Mouse (Mus musculus): ENCODE measurements around the gene Ano2. TPM values are rescaled to one million over a fixed set of nuclear protein-coding genes. Genes with fewer than 3 reads are reported as not detected.

The Ano2 gene
- polyA plus RNA-seq (2015; fragmentation: Nextera tagmentation; extraction: Ambion mirVana), result 0.23 and 0.24 TPM in 2 replicates

GRCm38 (mm10) chr6:125690057-125690703, at the start of gene Ano2:
Ano2 (plus strand) TSS chr6:125690419.
- peak; percentile 87 for ATAC-seq
- Histone ChIP-seq H3K4me3 (replicated peaks) (peak within 1 kb of the TSS; percentile 37), H3K36me3 (no peaks in the 10 kb centered on the region), H3K27me3 (no peaks in the 10 kb centered on the region), H3K9me3 (no peaks in the 10 kb centered on the region), H3K4me2 (replicated peaks) (peak within 1 kb of the TSS; percentile 73), H3K9ac (replicated peaks) (peak within 1 kb of the TSS; percentile 53), H3K27ac (no peak within 1 kb of the TSS), H3K4me1 (replicated peaks) (peaks cover 14% of the 10 kb centered on the region)
- 2% methylated on average over 20 of the region's 20 CpGs for WGBS

GRCm38 (mm10) chr6:125640486-125640885, 49.7 kb upstream of the Ano2 start:
- Histone ChIP-seq H3K27me3 (no peaks in the 10 kb centered on the region), H3K4me3 (replicated peaks) (no peak overlapping the region), H3K4me2 (replicated peaks) (no peak overlapping the region), H3K4me1 (replicated peaks) (no peaks in the 10 kb centered on the region), H3K36me3 (no peaks in the 10 kb centered on the region), H3K9ac (replicated peaks) (no peak overlapping the region), H3K9me3 (no peaks in the 10 kb centered on the region), H3K27ac (no peak overlapping the region)
- no peak for ATAC-seq
- WGBS, result 79% methylated on average over 4 of the region's 4 CpGs

- no peaks in the 10 kb centered on the region for H3K9me3 ChIP-seq
- no peaks in the 10 kb centered on the region for H3K36me3 ChIP-seq
- no peak overlapping the region for H3K4me2 ChIP-seq (replicated peaks)
- H3K27me3 ChIP-seq, result no peaks in the 10 kb centered on the region
- no peak overlapping the region for H3K27ac ChIP-seq
- no peak for ATAC-seq
- no peak overlapping the region for H3K9ac ChIP-seq (replicated peaks)
- H3K4me1 ChIP-seq (replicated peaks), result no peaks in the 10 kb centered on the region
- H3K4me3 ChIP-seq (replicated peaks), result no peak overlapping the region
- 91% methylated on average over 8 of the region's 8 CpGs for WGBS
These were observed 49.1 kb upstream of the Ano2 start for GRCm38 (mm10) chr6:125641146-125641545.

GRCm38 (mm10) chr6:125648964-125649363, 41.3 kb upstream of the Ano2 start:
- H3K9ac ChIP-seq (replicated peaks), result no peak overlapping the region
- no peak overlapping the region for H3K4me3 ChIP-seq (replicated peaks)
- WGBS, result 89% methylated on average over 12 of the region's 12 CpGs
- H3K4me2 ChIP-seq (replicated peaks), result no peak overlapping the region
- no peaks in the 10 kb centered on the region for H3K36me3 ChIP-seq
- ATAC-seq, result no peak
- no peak overlapping the region for H3K27ac ChIP-seq
- no peaks in the 10 kb centered on the region for H3K4me1 ChIP-seq (replicated peaks)
- no peaks in the 10 kb centered on the region for H3K9me3 ChIP-seq
- H3K27me3 ChIP-seq, result no peaks in the 10 kb centered on the region

- Histone ChIP-seq H3K9me3 (no peaks in the 10 kb centered on the region), H3K9ac (replicated peaks) (no peak overlapping the region), H3K4me1 (replicated peaks) (no peaks in the 10 kb centered on the region), H3K4me3 (replicated peaks) (no peak overlapping the region), H3K4me2 (replicated peaks) (no peak overlapping the region), H3K27ac (no peak overlapping the region), H3K27me3 (no peaks in the 10 kb centered on the region), H3K36me3 (no peaks in the 10 kb centered on the region)
- 90% methylated on average over 3 of the region's 3 CpGs for WGBS
- no peak for ATAC-seq
These were observed 38.9 kb upstream of the Ano2 start for GRCm38 (mm10) chr6:125651335-125651734.

- Histone ChIP-seq H3K27ac (no peak overlapping the region), H3K9me3 (no peaks in the 10 kb centered on the region), H3K36me3 (no peaks in the 10 kb centered on the region), H3K9ac (replicated peaks) (no peak overlapping the region), H3K27me3 (no peaks in the 10 kb centered on the region), H3K4me3 (replicated peaks) (no peak overlapping the region), H3K4me2 (replicated peaks) (no peak overlapping the region), H3K4me1 (replicated peaks) (no peaks in the 10 kb centered on the region)
- ATAC-seq, result no peak
- WGBS, result 97% methylated on average over 1 of the region's 1 CpGs
These were observed 36.8 kb upstream of the Ano2 start for GRCm38 (mm10) chr6:125653416-125653815.

- no peak overlapping the region for H3K4me2 ChIP-seq (replicated peaks)
- no peaks in the 10 kb centered on the region for H3K36me3 ChIP-seq
- no peaks in the 10 kb centered on the region for H3K9me3 ChIP-seq
- ATAC-seq, result no peak
- whole genome bisulfite sequencing, result 81% methylated on average over 13 of the region's 13 CpGs
- H3K27ac ChIP-seq, result no peak overlapping the region
- no peak overlapping the region for H3K4me3 ChIP-seq (replicated peaks)
- no peak overlapping the region for H3K9ac ChIP-seq (replicated peaks)
- H3K27me3 ChIP-seq, result no peaks in the 10 kb centered on the region
- no peaks in the 10 kb centered on the region for H3K4me1 ChIP-seq (replicated peaks)
These were observed 33.3 kb upstream of the Ano2 start for GRCm38 (mm10) chr6:125656921-125657320.

- H3K4me2 ChIP-seq (replicated peaks), result no peak overlapping the region
- no peaks in the 10 kb centered on the region for H3K36me3 ChIP-seq
- H3K27me3 ChIP-seq, result no peaks in the 10 kb centered on the region
- no peaks in the 10 kb centered on the region for H3K9me3 ChIP-seq
- no peak overlapping the region for H3K4me3 ChIP-seq (replicated peaks)
- no peak for ATAC-seq
- WGBS, result 88% methylated on average over 5 of the region's 5 CpGs
- no peak overlapping the region for H3K27ac ChIP-seq
- no peak overlapping the region for H3K9ac ChIP-seq (replicated peaks)
- H3K4me1 ChIP-seq (replicated peaks), result no peaks in the 10 kb centered on the region
These were observed 32.3 kb upstream of the Ano2 start for GRCm38 (mm10) chr6:125657966-125658365.

- Histone ChIP-seq H3K4me2 (replicated peaks) (no peak overlapping the region), H3K9ac (replicated peaks) (no peak overlapping the region), H3K27me3 (no peaks in the 10 kb centered on the region), H3K4me3 (replicated peaks) (no peak overlapping the region), H3K4me1 (replicated peaks) (no peaks in the 10 kb centered on the region), H3K27ac (no peak overlapping the region), H3K9me3 (no peaks in the 10 kb centered on the region), H3K36me3 (no peaks in the 10 kb centered on the region)
- peak; percentile 40; the same call in 1 of the 2 replicates for ATAC-seq
- WGBS, result 45% methylated on average over 14 of the region's 14 CpGs
These were observed 28.9 kb upstream of the Ano2 start for GRCm38 (mm10) chr6:125661106-125661877.

GRCm38 (mm10) chr6:125663906-125664305, 26.3 kb upstream of the Ano2 start:
- no peak overlapping the region for H3K9ac ChIP-seq (replicated peaks)
- no peak overlapping the region for H3K4me3 ChIP-seq (replicated peaks)
- whole genome bisulfite sequencing, result 86% methylated on average over 2 of the region's 2 CpGs
- H3K4me1 ChIP-seq (replicated peaks), result no peaks in the 10 kb centered on the region
- no peaks in the 10 kb centered on the region for H3K36me3 ChIP-seq
- H3K9me3 ChIP-seq, result no peaks in the 10 kb centered on the region
- H3K27ac ChIP-seq, result no peak overlapping the region
- ATAC-seq, result no peak
- no peaks in the 10 kb centered on the region for H3K27me3 ChIP-seq
- no peak overlapping the region for H3K4me2 ChIP-seq (replicated peaks)

GRCm38 (mm10) chr6:125671835-125672234, 18.4 kb upstream of the Ano2 start:
- H3K4me3 ChIP-seq (replicated peaks), result no peak overlapping the region
- no peak for ATAC-seq
- no peak overlapping the region for H3K27ac ChIP-seq
- no peak overlapping the region for H3K4me2 ChIP-seq (replicated peaks)
- H3K9ac ChIP-seq (replicated peaks), result no peak overlapping the region
- WGBS, result 84% methylated on average over 3 of the region's 3 CpGs
- no peaks in the 10 kb centered on the region for H3K4me1 ChIP-seq (replicated peaks)
- no peaks in the 10 kb centered on the region for H3K27me3 ChIP-seq
- no peaks in the 10 kb centered on the region for H3K9me3 ChIP-seq
- no peaks in the 10 kb centered on the region for H3K36me3 ChIP-seq

- H3K9ac ChIP-seq (replicated peaks), result no peak overlapping the region
- H3K27ac ChIP-seq, result no peak overlapping the region
- no peaks in the 10 kb centered on the region for H3K36me3 ChIP-seq
- no peaks in the 10 kb centered on the region for H3K27me3 ChIP-seq
- no peak overlapping the region for H3K4me3 ChIP-seq (replicated peaks)
- WGBS, result 65% methylated on average over 1 of the region's 1 CpGs
- H3K4me1 ChIP-seq (replicated peaks), result no peaks in the 10 kb centered on the region
- ATAC-seq, result no peak
- H3K4me2 ChIP-seq (replicated peaks), result no peak overlapping the region
- H3K9me3 ChIP-seq, result no peaks in the 10 kb centered on the region
These were observed 11.7 kb upstream of the Ano2 start for GRCm38 (mm10) chr6:125678492-125678891.

Measured in midbrain, embryonic 13.5 days (tissue).